Mouse (Mus musculus): Measurements from ENCODE around the gene Hoxb6. TPM values are rescaled to one million over a fixed set of nuclear protein-coding genes. Genes with fewer than 3 reads are reported as not detected.

Hoxb6 gene
- polyA plus RNA-seq, 1 experiment, result not detected

GRCm38 (mm10) chr11:96284774-96285734 is 7.2 kb upstream of the Hoxb6 start:
- no peak overlapping the region for H3K27ac ChIP-seq (ENCODE audit: insufficient read depth, low read length)
- no peak for TF ChIP-seq CTCF (IDR thresholded peaks at IDR 0.05; ENCODE audit: extremely low read depth, insufficient read depth, low read length)
- no peak for TF ChIP-seq POLR2A (IDR thresholded peaks at IDR 0.05; ENCODE audit: extremely low read depth, insufficient read depth, low read length)
- H3K4me3 ChIP-seq (ENCODE audit: insufficient read depth, low read length), result no peak overlapping the region

DNA sequence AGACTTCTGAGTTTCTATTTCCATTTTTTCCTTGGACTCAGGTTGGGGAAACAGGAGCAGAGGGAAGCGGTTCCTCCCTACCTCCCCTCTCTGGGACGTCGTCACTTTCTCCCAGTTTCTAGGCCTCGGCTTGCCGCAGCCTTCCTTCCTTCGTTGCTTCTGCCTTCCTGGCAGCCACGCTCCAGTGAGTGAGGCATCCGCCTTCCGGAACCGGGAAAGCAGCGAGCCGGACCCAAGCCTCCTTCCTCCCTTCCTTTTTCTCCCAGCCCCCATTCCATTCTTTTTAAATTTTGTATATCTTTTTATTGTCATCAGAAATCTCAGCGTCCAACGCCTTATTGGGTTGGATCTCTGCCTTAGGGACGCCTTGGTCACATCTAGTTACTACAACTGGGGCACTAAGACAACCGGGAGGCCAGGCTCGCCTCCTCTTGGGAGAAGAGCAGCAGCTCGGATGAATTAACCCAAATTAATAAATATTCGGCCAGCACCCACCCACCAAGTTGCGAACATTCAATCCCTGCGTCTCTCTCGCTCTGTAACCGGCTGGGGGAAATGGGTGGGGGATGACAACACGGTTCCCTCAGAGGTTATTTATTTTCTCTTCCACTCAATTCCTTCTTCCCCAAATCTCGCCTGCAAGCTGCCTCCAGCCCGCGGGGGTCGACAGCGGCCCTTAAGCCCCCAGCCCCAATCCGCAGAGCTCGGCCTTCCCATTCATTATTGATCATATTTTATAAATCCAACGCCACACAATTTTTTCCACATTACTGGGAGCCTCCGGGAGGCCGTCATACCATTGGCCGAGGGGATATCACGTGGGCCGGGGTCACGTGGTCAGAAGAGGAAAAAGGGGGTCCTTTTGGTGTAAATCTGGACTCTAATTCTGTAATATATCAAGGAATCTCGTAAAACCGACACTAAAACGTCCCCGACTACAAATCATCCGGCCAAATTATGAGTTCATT is 6.2 kb upstream of the Hoxb6 start, which contains the start of gene Hoxb7:
Gene Hoxb7, plus strand, starts transcription at position 853 of the 968 bp plus-strand sequence.
- H3K4me1 ChIP-seq (ENCODE audit: control insufficient read depth, insufficient read depth, low read length), result no peaks in the 10 kb centered on the region
- TF ChIP-seq POLR2A (IDR thresholded peaks at IDR 0.05; ENCODE audit: extremely low read depth, insufficient read depth, low read length), result no peak
- no peak for TF ChIP-seq CTCF (IDR thresholded peaks at IDR 0.05; ENCODE audit: extremely low read depth, insufficient read depth, low read length)
- H3K4me3 ChIP-seq (ENCODE audit: insufficient read depth, low read length), result no peak within 1 kb of the TSS
- no peak within 1 kb of the TSS for H3K27ac ChIP-seq (ENCODE audit: insufficient read depth, low read length)

More at GRCm38 (mm10) chr11:96284774-96285734, 7.2 kb upstream of the Hoxb6 start:
- no peaks in the 10 kb centered on the region for H3K4me1 ChIP-seq (ENCODE audit: control insufficient read depth, insufficient read depth, low read length)

GRCm38 (mm10) chr11:96286739-96287385 is 5.4 kb upstream of the Hoxb6 start:
- Histone ChIP-seq H3K4me3 (ENCODE audit: insufficient read depth, low read length) (no peak overlapping the region), H3K4me1 (ENCODE audit: control insufficient read depth, insufficient read depth, low read length) (no peaks in the 10 kb centered on the region), H3K27ac (ENCODE audit: insufficient read depth, low read length) (no peak overlapping the region)
- TF ChIP-seq POLR2A (IDR thresholded peaks at IDR 0.05; ENCODE audit: extremely low read depth, insufficient read depth, low read length) (no peak), CTCF (IDR thresholded peaks at IDR 0.05; ENCODE audit: extremely low read depth, insufficient read depth, low read length) (no peak)

GRCm38 (mm10) chr11:96287411-96287810 is 4.9 kb upstream of the Hoxb6 start:
- no peak for TF ChIP-seq CTCF (IDR thresholded peaks at IDR 0.05; ENCODE audit: extremely low read depth, insufficient read depth, low read length)
- no peak for TF ChIP-seq POLR2A (IDR thresholded peaks at IDR 0.05; ENCODE audit: extremely low read depth, insufficient read depth, low read length)
- no peaks in the 10 kb centered on the region for H3K4me1 ChIP-seq (ENCODE audit: control insufficient read depth, insufficient read depth, low read length)
- no peak overlapping the region for H3K4me3 ChIP-seq (ENCODE audit: insufficient read depth, low read length)
- no peak overlapping the region for H3K27ac ChIP-seq (ENCODE audit: insufficient read depth, low read length)

GRCm38 (mm10) chr11:96288455-96289221 is 3.6 kb upstream of the Hoxb6 start:
- Histone ChIP-seq H3K4me3 (ENCODE audit: insufficient read depth, low read length) (no peak overlapping the region), H3K27ac (ENCODE audit: insufficient read depth, low read length) (no peak overlapping the region), H3K4me1 (ENCODE audit: control insufficient read depth, insufficient read depth, low read length) (no peaks in the 10 kb centered on the region)
- TF ChIP-seq CTCF (IDR thresholded peaks at IDR 0.05; ENCODE audit: extremely low read depth, insufficient read depth, low read length) (no peak), POLR2A (IDR thresholded peaks at IDR 0.05; ENCODE audit: extremely low read depth, insufficient read depth, low read length) (no peak)

DNA sequence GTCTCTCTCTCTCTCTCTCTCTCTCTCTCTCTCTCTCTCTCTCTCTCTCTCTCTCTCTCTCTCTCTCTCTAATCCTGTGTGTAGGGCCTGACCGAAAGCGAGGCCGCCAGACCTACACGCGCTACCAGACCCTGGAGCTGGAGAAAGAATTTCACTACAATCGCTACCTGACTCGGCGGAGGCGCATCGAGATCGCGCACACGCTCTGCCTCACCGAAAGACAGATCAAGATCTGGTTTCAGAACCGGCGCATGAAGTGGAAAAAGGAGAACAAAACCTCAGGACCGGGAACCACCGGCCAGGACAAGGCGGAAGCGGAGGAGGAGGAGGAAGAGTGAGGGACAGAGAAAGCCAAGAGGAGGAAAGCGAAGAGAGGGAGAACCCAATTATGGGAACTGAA is 3.0 kb upstream of the Hoxb6 start:
- H3K4me1 ChIP-seq (ENCODE audit: control insufficient read depth, insufficient read depth, low read length), result no peaks in the 10 kb centered on the region
- no peak overlapping the region for H3K27ac ChIP-seq (ENCODE audit: insufficient read depth, low read length)
- H3K4me3 ChIP-seq (ENCODE audit: insufficient read depth, low read length), result no peak overlapping the region
- TF ChIP-seq POLR2A (IDR thresholded peaks at IDR 0.05; ENCODE audit: extremely low read depth, insufficient read depth, low read length) (no peak), CTCF (IDR thresholded peaks at IDR 0.05; ENCODE audit: extremely low read depth, insufficient read depth, low read length) (no peak)

DNA sequence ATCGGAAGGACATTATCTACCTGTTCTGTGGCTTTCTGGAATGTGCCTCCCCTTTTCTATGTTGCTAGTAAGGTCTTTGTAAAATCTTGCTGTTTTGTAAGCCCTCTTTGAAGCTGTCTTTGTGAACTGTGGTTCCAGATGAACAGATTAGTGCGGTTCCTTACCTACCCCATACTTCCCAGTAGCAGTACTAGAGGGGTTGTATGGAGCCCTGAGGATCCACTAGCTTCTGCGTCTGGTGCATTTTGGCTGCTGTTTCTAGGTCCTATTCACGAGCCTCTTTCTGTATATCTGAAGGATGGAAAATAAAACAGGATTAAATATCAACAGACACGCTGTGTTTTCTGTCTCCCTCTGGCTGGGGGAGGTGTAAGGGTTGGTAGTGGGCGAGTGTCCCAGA is 2.4 kb upstream of the Hoxb6 start:
- no peak overlapping the region for H3K4me3 ChIP-seq (ENCODE audit: insufficient read depth, low read length)
- no peaks in the 10 kb centered on the region for H3K4me1 ChIP-seq (ENCODE audit: control insufficient read depth, insufficient read depth, low read length)
- no peak overlapping the region for H3K27ac ChIP-seq (ENCODE audit: insufficient read depth, low read length)
- TF ChIP-seq CTCF (IDR thresholded peaks at IDR 0.05; ENCODE audit: extremely low read depth, insufficient read depth, low read length), result no peak
- no peak for TF ChIP-seq POLR2A (IDR thresholded peaks at IDR 0.05; ENCODE audit: extremely low read depth, insufficient read depth, low read length)

DNA sequence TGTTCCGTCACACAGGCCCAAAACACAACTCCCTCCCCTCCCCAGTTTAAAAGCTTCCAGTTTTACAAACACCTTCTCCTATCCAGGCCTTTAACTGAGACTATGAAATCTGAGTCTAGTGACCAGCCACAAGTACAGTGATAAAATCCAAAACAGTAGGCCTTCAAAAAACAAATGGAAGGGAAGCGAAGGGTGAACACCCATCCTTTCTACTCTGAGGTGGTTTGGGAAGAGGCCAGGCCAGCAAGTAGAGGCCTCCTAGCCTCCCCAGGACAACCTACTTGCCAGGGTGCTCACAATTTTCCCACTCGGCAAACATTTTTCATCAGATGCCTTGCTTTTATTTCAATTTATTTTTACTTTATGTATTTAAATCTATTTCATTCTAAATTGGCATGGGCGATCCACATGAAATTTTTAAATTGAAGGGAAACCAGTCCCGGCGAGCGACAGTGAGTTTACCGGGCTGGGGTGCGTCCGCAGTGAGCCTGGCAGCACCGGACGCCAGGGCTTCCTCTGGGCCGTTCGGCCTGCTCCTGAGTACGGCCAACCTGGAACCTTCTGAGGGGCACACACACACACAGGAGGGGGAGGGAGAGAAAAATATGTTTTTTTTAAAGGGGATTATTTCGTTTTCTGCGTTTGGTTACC is 1.4 kb upstream of the Hoxb6 start:
- no peaks in the 10 kb centered on the region for H3K4me1 ChIP-seq (ENCODE audit: control insufficient read depth, insufficient read depth, low read length)
- H3K27ac ChIP-seq (ENCODE audit: insufficient read depth, low read length), result no peak overlapping the region
- no peak overlapping the region for H3K4me3 ChIP-seq (ENCODE audit: insufficient read depth, low read length)
- TF ChIP-seq CTCF (IDR thresholded peaks at IDR 0.05; ENCODE audit: extremely low read depth, insufficient read depth, low read length), result no peak
- TF ChIP-seq POLR2A (IDR thresholded peaks at IDR 0.05; ENCODE audit: extremely low read depth, insufficient read depth, low read length), result no peak

Data from cortical plate, adult 2 months (tissue).